Mouse (Mus musculus) stomach, adult 2 months (tissue): Measurements from ENCODE around the gene Kcnj4. TPM values are rescaled to one million over a fixed set of nuclear protein-coding genes. Genes with fewer than 3 reads are reported as not detected.

ENCODE experiments used
- polyA plus RNA-seq: library from polyadenylated mRNA; depleted of rRNA; stranded (reverse); fragments of >200 nt; gene quantifications from 2 replicates; pipeline ENCODE4 v1.2.3, GENCODE M21; 2012; rRNA removed

The Kcnj4 gene
- polyA plus RNA-seq: 0.06 and 0.09 TPM in 2 replicates

GRCm38 (mm10) chr15:79504707-79505452 is at the start of gene Kcnj4:
Gene Kcnj4, minus strand, starts transcription at chr15:79505241.

GRCm38 (mm10) chr15:79546410-79547288 is 41.6 kb upstream of the Kcnj4 start, which contains the start of gene Ddx17:
Gene Ddx17, minus strand, starts transcription at chr15:79546741.

GRCm38 (mm10) chr15:79516171-79517096 is 11.4 kb upstream of the Kcnj4 start, which contains the start of gene Kdelr3:
Gene Kdelr3, plus strand, starts transcription at chr15:79516411.

GRCm38 (mm10) chr15:79455106-79455810 is 49.8 kb downstream of the Kcnj4 start, which contains the start of gene Csnk1e:
Gene Csnk1e, minus strand, starts transcription at chr15:79455566.

Other genes with a start within 250 kb of the Kcnj4 start
- gene Baiap2l2, start 219.7 kb downstream of the Kcnj4 start, polyA plus RNA-seq: 3.0 and 7.2 TPM in 2 replicates
- 8.7 and 8.8 TPM in 2 replicates for gene Pla2g6, start 176.9 kb downstream of the Kcnj4 start, polyA plus RNA-seq
- 4.7 and 12.1 TPM in 2 replicates for gene Maff, start 158.6 kb downstream of the Kcnj4 start, polyA plus RNA-seq
- 60.1 and 85.2 TPM in 2 replicates for gene Tmem184b, start 101.7 kb downstream of the Kcnj4 start, polyA plus RNA-seq
- 15.0 and 15.3 TPM in 2 replicates for gene Csnk1e, start 49.7 kb downstream of the Kcnj4 start, polyA plus RNA-seq
- 11.7 and 13.2 TPM in 2 replicates for gene Kdelr3, start 11.2 kb upstream of the Kcnj4 start, polyA plus RNA-seq
- 52.5 and 59.9 TPM in 2 replicates for gene Ddx17, start 41.5 kb upstream of the Kcnj4 start, polyA plus RNA-seq
- not detected in 2 replicates for gene Dmc1, start 99.9 kb upstream of the Kcnj4 start, polyA plus RNA-seq
- 0.52 TPM in 1 of 2 replicates, not detected in the other for gene Fam227a, start 153.7 kb upstream of the Kcnj4 start, polyA plus RNA-seq
- gene Cby1, start 154.0 kb upstream of the Kcnj4 start, polyA plus RNA-seq: 6.2 and 6.5 TPM in 2 replicates
- gene Tomm22, start 165.6 kb upstream of the Kcnj4 start, polyA plus RNA-seq: 9.1 and 14.6 TPM in 2 replicates
- 11.1 and 15.2 TPM in 2 replicates for gene Josd1, start 182.7 kb upstream of the Kcnj4 start, polyA plus RNA-seq
- 15.7 and 19.2 TPM in 2 replicates for gene Gtpbp1, start 185.6 kb upstream of the Kcnj4 start, polyA plus RNA-seq
- 29.7 and 33.0 TPM in 2 replicates for gene Sun2, start 237.3 kb upstream of the Kcnj4 start, polyA plus RNA-seq